Comparison of ENCODE assay signal across 9 mouse cellular contexts in the genomic region with DNA sequence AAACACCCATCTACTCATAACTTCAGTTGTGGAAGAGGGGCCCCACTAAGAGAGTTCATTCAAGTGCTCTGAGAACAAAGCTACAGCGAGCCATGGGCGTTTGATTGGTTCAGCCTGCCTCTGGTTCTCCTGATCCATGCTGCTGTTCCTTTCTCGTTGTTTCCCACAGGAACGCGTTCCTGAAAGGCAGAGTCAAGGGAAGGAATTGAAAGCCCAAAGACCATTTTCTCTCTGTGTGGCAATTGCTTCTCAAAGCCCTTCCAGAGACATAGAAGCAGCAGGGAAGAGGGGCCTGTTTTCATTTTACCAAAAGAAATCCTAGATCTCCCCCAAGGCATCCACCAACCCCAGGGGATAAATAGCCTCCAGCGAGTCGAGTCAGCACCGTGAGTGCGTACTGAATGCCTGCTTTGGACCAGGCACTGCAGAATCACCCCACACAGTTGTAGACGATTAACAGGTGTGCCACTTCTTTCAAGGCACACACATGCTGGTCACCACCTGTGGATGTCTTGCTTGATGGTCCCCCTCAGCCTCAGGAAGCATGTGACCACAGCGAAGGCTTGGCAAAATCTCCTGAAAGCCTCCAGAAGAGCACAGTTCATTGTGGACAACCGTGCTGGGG.
DNase-seq lines count a peak whose midpoint lies in the region; ATAC-seq and TF ChIP-seq lines count a peak whose summit lies in the region.
"Had no signal": no experiment of that assay in that cellular context is flagged by ENCODE, and none has a peak within 500 bp of the region (broad histone marks: within the 10 kb centered on the region; RNA-seq: fewer than 3 reads in every experiment).

No protein-coding gene starts in this region.

- no peak overlapping the region for H3K27ac ChIP-seq in lung, postnatal 0 days (ENCODE audit: low read length)
- H3K27ac ChIP-seq: liver, embryonic 13.5 days had no signal

- no peak for DNase-seq in frontal cortex, postnatal 10 days (ENCODE audit: low spot score in 2 of 2)
- DNase-seq in lung, postnatal 0 days (ENCODE audit: low spot score) = no peak
- no peak for DNase-seq in lung, postnatal 25 days (ENCODE audit: low spot score)
- DNase-seq in layer of hippocampus, postnatal 10 days (ENCODE audit: low spot score in 2 of 2) = peak; percentile 10 to 23
- DNase-seq in retina, postnatal 1 day = peak; percentile 52
- no peak for DNase-seq in urinary bladder, adult 18-20 months (ENCODE audit: low spot score in 2 of 2)
- DNase-seq: liver, embryonic 13.5 days had no signal

- 33% methylated on average over 12 of the region's 12 CpGs for WGBS in lung, postnatal 0 days

- no peak overlapping the region for H3K9ac ChIP-seq in lung, postnatal 0 days (replicated peaks; ENCODE audit: low read depth)
- H3K9ac ChIP-seq: liver, embryonic 13.5 days had no signal

- H3K27me3 ChIP-seq in lung, postnatal 0 days (replicated peaks; ENCODE audit: insufficient read depth, low read length) = no peaks in the 10 kb centered on the region
- H3K27me3 ChIP-seq: liver, embryonic 13.5 days had no signal

- H3K36me3 ChIP-seq in lung, postnatal 0 days (ENCODE audit: insufficient read depth, low read length) = no peaks in the 10 kb centered on the region
- H3K36me3 ChIP-seq: liver, embryonic 13.5 days had no signal

- peaks cover 4% of the 10 kb centered on the region; the same call in 1 of the 2 replicates for H3K4me1 ChIP-seq in lung, postnatal 0 days (ENCODE audit: insufficient read depth, low read depth, low read length)
- H3K4me1 ChIP-seq: liver, embryonic 13.5 days had no signal

- TF ChIP-seq CTCF in lung, postnatal 0 days (IDR thresholded peaks at IDR 0.05) = no peak

- H3K4me2 ChIP-seq in lung, postnatal 0 days (replicated peaks; ENCODE audit: low read depth, low read length) = 0 out of 2 replicates have a peak overlapping the region, but pooled peaks have one; percentile 0
- H3K4me2 ChIP-seq: liver, embryonic 13.5 days had no signal

- ATAC-seq in frontal cortex, adult (ENCODE audit: low TSS enrichment) = peak; percentile 77
- ATAC-seq in lung, postnatal 0 days = no peak
- ATAC-seq in megakaryocyte, adult 5-6 weeks (ENCODE audit: poor library complexity, severe bottlenecking) = no peak

- no peak overlapping the region for H3K4me3 ChIP-seq in lung, postnatal 0 days (ENCODE audit: low read depth, low read length)
- H3K4me3 ChIP-seq: liver, embryonic 13.5 days had no signal

- no peak for TF ChIP-seq EP300 in lung, postnatal 0 days (IDR thresholded peaks at IDR 0.05)

- no peaks in the 10 kb centered on the region for H3K9me3 ChIP-seq in lung, postnatal 0 days (ENCODE audit: low read length)
- H3K9me3 ChIP-seq: liver, embryonic 13.5 days had no signal

Comparison
In these comparisons a context has a peak if more than half of its experiments do, and no peak if none do; other contexts are left out.
1. DNase-seq: peak in layer of hippocampus, postnatal 10 days (2 of 2) and retina, postnatal 1 day (single experiment); none in frontal cortex, postnatal 10 days (0 of 2), lung, postnatal 0 days (single experiment), lung, postnatal 25 days (single experiment) and urinary bladder, adult 18-20 months (0 of 2).